Mouse (Mus musculus): ENCODE data around the gene Ldlrad3. TPM values are rescaled to one million over a fixed set of nuclear protein-coding genes. Genes with fewer than 3 reads are reported as not detected.

Ldlrad3 gene
- polyA plus RNA-seq, 1 experiment, result 18.5 TPM

DNA sequence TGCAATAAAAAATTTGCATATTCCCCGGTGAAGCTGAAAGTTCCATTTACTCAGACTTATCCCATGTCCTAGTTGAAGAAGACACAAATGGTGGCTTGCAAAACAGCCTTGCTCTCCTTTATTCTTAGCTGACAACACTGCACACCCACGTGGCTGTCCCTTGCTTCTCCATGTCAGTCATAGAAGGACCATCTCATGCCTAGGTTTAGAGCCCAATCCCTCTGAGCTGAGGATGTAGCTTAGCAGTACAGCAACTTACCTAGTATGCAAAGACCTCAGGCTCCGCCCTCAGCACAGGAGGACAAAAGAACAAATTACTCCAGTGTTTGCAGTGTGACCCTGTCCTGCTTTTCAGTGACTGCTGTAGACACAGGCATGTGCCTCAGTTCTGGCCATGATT, 36.6 kb upstream of the Ldlrad3 start:
- TF ChIP-seq CTCF (conservative IDR thresholded peaks at IDR 0.05; ENCODE audit: insufficient read depth, insufficient read length, low read depth, low read length) (no peak), POLR2A (IDR thresholded peaks at IDR 0.05; ENCODE audit: low read depth, low read length) (no peak)
- WGBS, result 53% methylated on average over 3 of the region's 3 CpGs

DNA sequence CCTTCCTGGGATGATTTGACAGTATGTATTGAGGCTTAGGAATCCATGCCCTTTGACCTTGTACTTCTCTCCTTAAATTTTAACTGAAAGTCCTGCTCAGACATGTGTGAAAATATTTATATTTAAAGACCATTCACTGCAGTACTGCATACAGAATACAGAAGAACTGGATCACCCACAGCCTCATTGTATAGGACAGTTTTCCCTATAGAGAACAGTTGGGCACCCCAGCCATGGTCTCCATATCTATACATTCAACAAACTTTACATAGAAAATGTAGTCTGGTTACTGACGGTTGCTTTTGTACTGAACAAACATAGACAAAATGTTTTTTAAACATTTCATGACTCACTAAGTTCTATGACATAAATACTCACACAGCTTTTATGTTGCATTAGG, 30.6 kb upstream of the Ldlrad3 start:
- Histone ChIP-seq H3K4me3 (ENCODE audit: insufficient read depth, low read depth, low read length) (no peak overlapping the region), H3K4me1 (ENCODE audit: control insufficient read depth, insufficient read depth, low read length) (no peaks in the 10 kb centered on the region), H3K36me3 (ENCODE audit: control insufficient read depth, insufficient read depth, low read length) (no peaks in the 10 kb centered on the region), H3K27me3 (replicated peaks; ENCODE audit: control insufficient read depth, insufficient read depth, low read length) (no peaks in the 10 kb centered on the region), H3K27ac (ENCODE audit: insufficient read depth, low read depth, low read length) (no peak overlapping the region)
- WGBS, result 98% methylated on average over 1 of the region's 1 CpGs
- DNase-seq, result no peak
- TF ChIP-seq POLR2A (IDR thresholded peaks at IDR 0.05; ENCODE audit: low read depth, low read length) (no peak), CTCF (conservative IDR thresholded peaks at IDR 0.05; ENCODE audit: insufficient read depth, insufficient read length, low read depth, low read length) (no peak)

More for the DNA sequence above, 36.6 kb upstream of the Ldlrad3 start:
- Histone ChIP-seq H3K36me3 (ENCODE audit: control insufficient read depth, insufficient read depth, low read length) (no peaks in the 10 kb centered on the region), H3K27ac (ENCODE audit: insufficient read depth, low read depth, low read length) (no peak overlapping the region), H3K4me1 (ENCODE audit: control insufficient read depth, insufficient read depth, low read length) (0 out of 2 replicates have a peak, but pooled peaks cover 2% of the 10 kb centered on the region), H3K4me3 (ENCODE audit: insufficient read depth, low read depth, low read length) (no peak overlapping the region), H3K27me3 (replicated peaks; ENCODE audit: control insufficient read depth, insufficient read depth, low read length) (no peaks in the 10 kb centered on the region)
- no peak for DNase-seq

DNA sequence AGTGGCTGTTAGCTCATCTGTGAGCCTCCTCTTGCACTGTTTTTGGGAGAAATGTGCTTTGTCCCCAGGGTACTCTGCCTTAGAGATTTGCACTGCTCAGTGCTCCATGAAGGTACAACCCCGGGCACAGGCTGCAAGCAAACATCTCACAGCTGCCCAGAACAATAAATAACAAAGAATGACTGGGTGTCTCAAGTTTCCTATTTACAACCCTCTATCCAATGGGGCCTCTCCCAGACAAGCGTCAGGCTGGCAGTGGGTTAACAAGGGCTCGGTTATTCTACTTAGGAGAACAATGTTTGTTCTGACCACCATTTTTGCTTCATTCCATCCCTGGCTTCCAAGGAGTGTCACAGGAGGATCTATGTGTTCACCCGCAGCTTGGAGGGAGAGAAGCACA, 25.9 kb upstream of the Ldlrad3 start:
- H3K4me3 ChIP-seq (ENCODE audit: insufficient read depth, low read depth, low read length), result no peak overlapping the region
- DNase-seq, result no peak
- no peaks in the 10 kb centered on the region for H3K36me3 ChIP-seq (ENCODE audit: control insufficient read depth, insufficient read depth, low read length)
- WGBS, result 53% methylated on average over 4 of the region's 4 CpGs
- no peaks in the 10 kb centered on the region for H3K27me3 ChIP-seq (replicated peaks; ENCODE audit: control insufficient read depth, insufficient read depth, low read length)
- H3K4me1 ChIP-seq (ENCODE audit: control insufficient read depth, insufficient read depth, low read length), result no peaks in the 10 kb centered on the region
- no peak overlapping the region for H3K27ac ChIP-seq (ENCODE audit: insufficient read depth, low read depth, low read length)
- no peak for TF ChIP-seq POLR2A (IDR thresholded peaks at IDR 0.05; ENCODE audit: low read depth, low read length)
- TF ChIP-seq CTCF (conservative IDR thresholded peaks at IDR 0.05; ENCODE audit: insufficient read depth, insufficient read length, low read depth, low read length), result no peak

DNA sequence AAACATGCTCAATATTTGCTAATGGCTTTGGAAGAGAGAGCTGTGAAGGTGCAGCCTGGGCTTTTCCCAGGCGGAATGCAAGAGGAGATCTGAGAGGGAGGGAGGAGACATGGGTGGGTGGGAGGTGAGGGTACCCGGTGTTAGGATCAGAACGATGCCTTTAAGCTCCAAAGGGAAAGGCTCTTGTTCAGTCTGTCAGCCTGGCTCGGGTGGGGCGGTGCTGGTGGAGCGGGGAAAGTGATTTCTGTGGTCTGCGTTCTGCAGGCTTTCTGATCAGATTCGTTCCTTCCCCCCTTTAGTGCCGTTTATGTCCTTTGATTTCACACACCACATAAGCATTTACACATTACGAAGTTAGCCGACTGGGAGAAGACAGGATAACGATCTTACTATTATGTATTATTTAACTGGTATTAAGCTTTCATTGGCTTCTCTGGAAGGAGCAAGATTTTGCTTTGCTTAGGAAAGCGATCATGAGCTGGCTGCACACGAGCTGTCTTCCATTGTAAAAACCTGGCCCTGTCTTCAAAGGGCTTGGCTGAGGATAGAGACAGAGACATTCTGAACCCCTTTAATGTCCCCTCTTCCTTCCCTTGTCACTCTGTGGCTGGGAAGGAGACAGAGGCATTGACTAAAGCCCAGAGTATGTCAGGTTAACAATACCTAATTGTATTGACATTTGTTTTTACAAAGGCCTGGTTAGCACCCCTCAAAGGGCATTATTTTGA, 19.7 kb upstream of the Ldlrad3 start:
- WGBS, result 36% methylated on average over 14 of the region's 14 CpGs
- no peaks in the 10 kb centered on the region for H3K27me3 ChIP-seq (replicated peaks; ENCODE audit: control insufficient read depth, insufficient read depth, low read length)

DNA sequence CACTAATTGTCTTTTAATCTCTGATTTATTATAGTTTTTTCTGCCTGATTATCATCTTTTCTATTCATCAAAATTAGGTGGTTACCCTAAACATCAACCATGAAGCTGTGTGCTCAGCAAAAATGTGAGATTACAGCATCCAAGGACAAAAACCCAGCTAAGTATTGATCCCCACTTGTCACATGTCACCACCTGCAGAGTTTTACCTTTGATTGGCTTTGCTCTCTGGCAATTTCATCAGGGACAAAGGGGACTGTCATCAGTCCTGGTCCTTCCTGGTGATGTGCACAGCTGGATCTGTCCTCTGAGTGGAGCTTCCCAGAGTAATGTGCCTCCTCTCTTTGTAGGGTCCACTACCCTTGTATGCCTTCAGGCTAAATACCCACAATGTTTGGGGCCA, 17.3 kb upstream of the Ldlrad3 start:
- TF ChIP-seq POLR2A (IDR thresholded peaks at IDR 0.05; ENCODE audit: low read depth, low read length), result no peak
- no peak for TF ChIP-seq CTCF (conservative IDR thresholded peaks at IDR 0.05; ENCODE audit: insufficient read depth, insufficient read length, low read depth, low read length)

More for the DNA sequence above, 19.7 kb upstream of the Ldlrad3 start:
- Histone ChIP-seq H3K36me3 (ENCODE audit: control insufficient read depth, insufficient read depth, low read length) (no peaks in the 10 kb centered on the region), H3K4me3 (ENCODE audit: insufficient read depth, low read depth, low read length) (no peak overlapping the region), H3K27ac (ENCODE audit: insufficient read depth, low read depth, low read length) (no peak overlapping the region), H3K4me1 (ENCODE audit: control insufficient read depth, insufficient read depth, low read length) (0 out of 2 replicates have a peak, but pooled peaks cover 3% of the 10 kb centered on the region)
- TF ChIP-seq POLR2A (IDR thresholded peaks at IDR 0.05; ENCODE audit: low read depth, low read length) (no peak), CTCF (conservative IDR thresholded peaks at IDR 0.05; ENCODE audit: insufficient read depth, insufficient read length, low read depth, low read length) (no peak)
- DNase-seq, result no peak

DNA sequence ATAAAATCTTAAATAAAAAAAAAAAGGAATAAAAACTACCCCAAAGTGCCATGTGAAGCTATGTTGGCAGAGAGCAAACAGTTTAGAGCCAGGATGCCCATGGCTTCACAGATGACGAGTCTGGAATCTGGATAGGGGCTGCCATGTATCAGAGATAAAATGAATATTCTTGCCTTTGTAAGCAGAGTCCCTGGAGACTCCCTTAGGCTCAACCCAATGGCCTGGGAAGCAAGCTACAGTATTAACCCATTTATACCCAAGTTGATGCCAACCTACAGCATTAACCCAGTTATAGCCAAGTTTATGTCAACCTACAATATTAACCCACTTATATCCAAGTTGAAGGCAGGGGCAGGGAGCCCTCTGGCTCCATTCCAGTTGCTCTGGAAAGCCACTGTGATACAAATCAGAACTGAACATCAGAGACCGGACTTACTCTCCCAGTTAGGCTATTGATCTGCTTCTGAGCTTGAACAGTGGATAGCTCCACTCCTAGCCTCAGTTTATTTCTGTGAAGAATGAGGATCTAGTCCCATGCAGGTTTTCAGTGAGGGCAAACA, 16.1 kb upstream of the Ldlrad3 start:
- H3K36me3 ChIP-seq (ENCODE audit: control insufficient read depth, insufficient read depth, low read length), result no peaks in the 10 kb centered on the region
- H3K4me1 ChIP-seq (ENCODE audit: control insufficient read depth, insufficient read depth, low read length), result 0 out of 2 replicates have a peak, but pooled peaks cover 3% of the 10 kb centered on the region
- H3K27ac ChIP-seq (ENCODE audit: insufficient read depth, low read depth, low read length), result no peak overlapping the region
- TF ChIP-seq POLR2A (IDR thresholded peaks at IDR 0.05; ENCODE audit: low read depth, low read length), result no peak
- TF ChIP-seq CTCF (conservative IDR thresholded peaks at IDR 0.05; ENCODE audit: insufficient read depth, insufficient read length, low read depth, low read length), result no peak
- 71% methylated on average over 2 of the region's 2 CpGs for WGBS
- DNase-seq, result no peak
- no peak overlapping the region for H3K4me3 ChIP-seq (ENCODE audit: insufficient read depth, low read depth, low read length)
- H3K27me3 ChIP-seq (replicated peaks; ENCODE audit: control insufficient read depth, insufficient read depth, low read length), result no peaks in the 10 kb centered on the region

More for the DNA sequence above, 17.3 kb upstream of the Ldlrad3 start:
- H3K4me3 ChIP-seq (ENCODE audit: insufficient read depth, low read depth, low read length), result no peak overlapping the region
- no peak for DNase-seq
- 0 out of 2 replicates have a peak, but pooled peaks cover 3% of the 10 kb centered on the region for H3K4me1 ChIP-seq (ENCODE audit: control insufficient read depth, insufficient read depth, low read length)
- no peaks in the 10 kb centered on the region for H3K27me3 ChIP-seq (replicated peaks; ENCODE audit: control insufficient read depth, insufficient read depth, low read length)
- H3K27ac ChIP-seq (ENCODE audit: insufficient read depth, low read depth, low read length), result no peak overlapping the region
- no peaks in the 10 kb centered on the region for H3K36me3 ChIP-seq (ENCODE audit: control insufficient read depth, insufficient read depth, low read length)

DNA sequence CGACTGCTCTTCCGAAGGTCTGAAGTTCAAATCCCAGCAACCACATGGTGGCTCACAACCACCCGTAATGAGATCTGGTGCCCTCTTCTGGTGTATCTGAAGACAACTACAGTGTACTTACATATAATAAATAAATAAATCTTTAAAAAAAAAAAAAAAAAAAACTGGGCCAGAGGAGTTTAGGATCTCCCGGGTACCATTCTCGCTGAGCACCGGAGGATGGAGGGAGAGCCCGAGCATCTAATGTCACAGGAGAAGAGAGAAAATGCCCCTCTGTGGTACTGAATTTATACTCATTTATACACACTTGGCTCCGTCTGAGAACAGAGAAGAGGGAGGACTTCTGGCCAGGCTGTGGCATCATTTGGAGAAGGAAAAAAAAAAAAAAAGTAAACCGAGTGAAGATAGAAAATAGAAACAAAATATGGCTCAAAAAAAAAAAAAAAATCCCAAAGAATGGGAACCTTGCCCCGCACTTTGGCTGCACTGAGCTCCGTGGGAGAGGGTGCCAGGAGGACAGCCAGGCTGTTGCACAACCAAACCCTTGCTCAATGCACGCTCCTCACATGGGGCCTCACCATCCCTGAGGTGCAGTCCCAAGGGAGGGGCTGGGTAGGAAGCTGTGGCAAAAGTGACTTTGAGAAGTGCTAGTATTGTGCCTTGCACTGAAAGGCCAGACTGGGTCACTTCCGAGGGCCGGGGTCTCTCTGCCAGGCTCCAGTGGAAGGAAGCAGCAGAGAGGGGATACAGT, 15.2 kb upstream of the Ldlrad3 start:
- Histone ChIP-seq H3K36me3 (ENCODE audit: control insufficient read depth, insufficient read depth, low read length) (no peaks in the 10 kb centered on the region), H3K4me1 (ENCODE audit: control insufficient read depth, insufficient read depth, low read length) (peaks cover 9% of the 10 kb centered on the region), H3K27ac (ENCODE audit: insufficient read depth, low read depth, low read length) (no peak overlapping the region), H3K4me3 (ENCODE audit: insufficient read depth, low read depth, low read length) (no peak overlapping the region), H3K27me3 (replicated peaks; ENCODE audit: control insufficient read depth, insufficient read depth, low read length) (no peaks in the 10 kb centered on the region)
- TF ChIP-seq CTCF (conservative IDR thresholded peaks at IDR 0.05; ENCODE audit: insufficient read depth, insufficient read length, low read depth, low read length) (no peak), POLR2A (IDR thresholded peaks at IDR 0.05; ENCODE audit: low read depth, low read length) (no peak)
- DNase-seq, result peak; percentile 82
- WGBS, result 56% methylated on average over 14 of the region's 14 CpGs

Data from kidney, adult 2 months (tissue).